Mouse (Mus musculus): ENCODE data around the gene Tab1.
A peak's percentile ranks its signal among the peaks of the same experiment; 100 is the strongest.

The Tab1 gene

DNA sequence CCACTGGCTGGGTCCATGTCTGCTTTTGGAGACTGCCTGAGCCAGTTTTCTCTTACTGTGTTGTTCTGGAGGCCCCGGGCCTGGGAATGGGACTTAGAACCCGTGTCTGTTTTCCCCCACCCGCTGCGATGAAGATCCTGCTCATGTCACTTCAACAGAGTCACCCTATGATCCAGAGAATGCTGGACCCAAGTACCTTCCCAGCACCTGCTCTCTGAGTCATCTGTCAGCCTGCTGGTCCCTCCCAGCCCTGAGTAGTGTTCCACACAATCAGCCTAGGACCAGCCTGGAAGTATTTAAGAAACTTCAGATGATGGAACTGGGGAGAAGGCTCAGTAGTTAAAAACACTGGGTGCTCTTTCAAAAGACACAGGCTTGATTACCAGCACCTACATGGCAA, 30.8 kb downstream of the Tab1 start:
- no peak for DNase-seq

DNA sequence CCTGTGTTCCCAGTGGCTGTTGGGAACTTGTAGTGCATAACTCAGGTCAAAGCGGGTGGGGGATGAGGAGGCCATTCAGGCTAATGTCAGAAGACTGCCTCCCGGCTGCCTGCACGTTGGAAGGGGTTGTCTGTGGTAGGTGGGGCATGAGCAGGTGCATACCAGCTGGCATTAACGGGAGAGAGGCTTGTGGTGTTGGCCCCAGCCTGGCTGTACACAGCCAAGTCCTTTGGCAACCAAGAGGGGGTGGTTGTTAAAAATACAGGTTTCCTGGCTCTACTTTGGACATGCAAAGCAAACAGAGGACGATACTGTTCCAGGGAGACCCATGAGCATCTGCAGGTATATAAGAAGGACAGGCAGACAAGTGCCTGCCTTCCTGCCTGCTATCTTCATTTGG, 32.5 kb downstream of the Tab1 start:
- no peak for DNase-seq

DNA sequence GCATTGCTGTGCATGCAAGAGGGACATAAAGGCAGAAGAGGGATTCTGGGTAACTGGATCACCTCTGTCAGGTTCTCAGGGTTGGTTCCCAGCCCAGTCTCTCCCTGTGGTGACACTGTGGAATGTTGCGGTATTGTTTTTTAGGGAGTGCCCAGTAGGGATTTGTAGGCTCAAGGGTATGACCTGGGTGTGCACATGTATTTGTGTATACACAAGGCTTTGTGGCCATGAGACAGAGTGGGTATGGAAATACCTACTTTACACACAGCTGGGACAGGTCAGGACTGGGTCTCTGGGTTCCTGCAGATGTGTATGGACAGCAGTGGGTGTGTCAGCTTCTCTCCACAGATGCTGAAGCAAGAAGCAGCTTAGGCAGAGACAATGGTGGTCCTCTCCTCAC, 36.6 kb downstream of the Tab1 start:
- no peak for DNase-seq

GRCm38 (mm10) chr15:80170357-80170756, 37.4 kb downstream of the Tab1 start:
- no peak for DNase-seq

GRCm38 (mm10) chr15:80171286-80171685, 38.4 kb downstream of the Tab1 start:
- DNase-seq, result no peak

GRCm38 (mm10) chr15:80171791-80172190, 38.9 kb downstream of the Tab1 start:
- DNase-seq, result no peak

DNA sequence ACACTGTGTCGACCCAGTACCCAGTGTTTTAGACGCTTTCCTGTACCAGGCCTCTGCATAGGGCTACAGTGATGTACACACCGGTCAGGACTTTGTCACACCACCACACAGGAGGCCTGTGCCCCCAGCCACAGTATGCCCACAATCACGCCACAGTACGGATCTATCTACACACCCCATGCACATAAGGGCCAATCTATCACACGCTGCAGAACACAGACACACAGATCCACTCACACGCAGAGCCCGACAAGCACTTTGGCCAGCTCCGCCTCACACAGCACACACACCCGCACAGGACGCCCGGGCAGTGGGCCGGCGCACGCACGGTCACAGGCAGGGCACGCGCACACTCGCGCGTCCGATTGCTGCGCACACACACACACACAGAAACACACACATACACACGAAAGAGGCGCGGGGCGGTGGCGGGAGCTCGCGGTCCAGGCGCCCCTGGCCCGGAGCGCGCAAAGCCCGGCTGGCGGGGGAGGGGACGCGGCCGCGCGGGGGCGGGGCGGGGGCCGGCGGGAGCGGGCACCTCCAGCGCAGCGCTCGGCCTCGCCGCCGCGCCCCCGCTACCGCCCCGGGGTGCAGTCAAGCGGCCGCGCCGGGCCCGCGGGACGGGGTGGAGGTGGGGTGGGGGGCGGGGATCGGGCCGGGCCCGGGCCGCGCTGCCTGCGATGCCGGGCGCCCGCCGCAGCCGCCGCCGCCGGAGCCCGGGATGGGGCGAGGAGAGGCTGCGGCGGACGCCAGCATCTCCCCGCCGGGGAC, 40.3 kb downstream of the Tab1 start, which contains the start of gene Mgat3:
TSS of gene Mgat3 (plus strand) at position 721 of the 771 bp plus-strand sequence.
- DNase-seq, result no peak

DNA sequence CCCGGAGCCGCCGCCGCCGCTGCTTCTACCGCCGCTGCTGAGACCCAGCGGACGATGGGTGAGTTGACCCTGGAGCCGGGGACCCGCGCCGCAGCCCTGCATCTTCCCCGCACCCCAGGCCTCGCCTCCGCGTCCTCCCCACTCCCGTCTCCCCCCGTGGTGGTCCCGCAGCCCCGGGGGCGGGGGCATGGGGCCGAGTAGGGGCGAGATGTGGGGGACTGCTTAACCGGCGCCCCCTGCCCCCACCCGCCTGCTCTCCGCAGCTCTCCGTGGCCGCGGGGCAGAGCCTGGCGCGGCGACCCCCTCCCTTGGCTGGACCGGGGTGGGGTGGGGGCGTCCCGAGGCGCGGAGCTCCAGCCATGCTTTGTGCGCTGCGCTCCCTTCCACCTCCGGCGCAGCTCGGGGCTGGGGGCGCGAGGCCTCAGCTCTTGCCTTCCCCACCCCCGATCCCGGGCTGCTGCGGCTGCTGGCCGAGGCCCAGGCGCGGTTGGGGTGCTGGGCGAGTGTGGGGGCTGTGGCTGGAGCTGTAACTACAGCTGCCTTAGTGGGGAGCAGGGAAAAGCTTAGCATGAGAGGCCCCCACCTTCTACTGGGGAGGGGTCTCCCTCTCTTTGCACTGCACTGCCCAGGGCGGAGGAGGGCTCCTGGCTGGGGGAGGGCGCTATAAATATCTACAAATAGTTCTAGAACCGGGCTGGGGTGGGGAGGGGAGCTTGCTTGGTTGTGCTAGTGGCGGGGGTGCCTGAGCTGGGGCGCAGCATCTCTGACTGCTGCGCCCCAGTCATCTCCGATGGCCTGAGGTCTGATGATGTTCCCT, 41.1 kb downstream of the Tab1 start:
- DNase-seq, result no peak

- no peak for DNase-seq
Observed at GRCm38 (mm10) chr15:80174598-80174875, 41.6 kb downstream of the Tab1 start.

DNA sequence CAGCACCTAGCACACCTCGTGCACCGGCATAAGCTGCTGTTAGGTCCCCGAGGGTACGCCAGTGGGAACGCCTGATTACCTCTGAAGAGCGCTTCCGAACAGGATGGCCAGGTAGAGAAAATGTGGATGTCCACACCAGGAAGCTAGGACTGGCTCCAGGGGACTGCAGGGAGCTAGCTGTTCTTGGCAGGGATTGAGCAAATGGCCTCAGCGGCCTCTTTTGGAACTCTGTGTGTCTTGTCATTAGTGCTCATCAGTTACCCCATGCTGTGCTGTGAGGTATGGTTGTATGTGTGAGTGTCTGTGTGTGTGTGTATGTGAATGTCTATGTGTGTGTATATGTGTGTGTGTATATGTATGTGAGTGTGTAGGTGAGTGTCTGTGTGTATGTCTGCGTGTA, 42.4 kb downstream of the Tab1 start:
- no peak for DNase-seq

GRCm38 (mm10) chr15:80175756-80176155, 42.8 kb downstream of the Tab1 start:
- DNase-seq, result no peak

- no peak for DNase-seq
Observed at GRCm38 (mm10) chr15:80181561-80181960, 48.6 kb downstream of the Tab1 start.

- DNase-seq, result no peak
Observed at GRCm38 (mm10) chr15:80182072-80182700, 49.3 kb downstream of the Tab1 start.

DNA sequence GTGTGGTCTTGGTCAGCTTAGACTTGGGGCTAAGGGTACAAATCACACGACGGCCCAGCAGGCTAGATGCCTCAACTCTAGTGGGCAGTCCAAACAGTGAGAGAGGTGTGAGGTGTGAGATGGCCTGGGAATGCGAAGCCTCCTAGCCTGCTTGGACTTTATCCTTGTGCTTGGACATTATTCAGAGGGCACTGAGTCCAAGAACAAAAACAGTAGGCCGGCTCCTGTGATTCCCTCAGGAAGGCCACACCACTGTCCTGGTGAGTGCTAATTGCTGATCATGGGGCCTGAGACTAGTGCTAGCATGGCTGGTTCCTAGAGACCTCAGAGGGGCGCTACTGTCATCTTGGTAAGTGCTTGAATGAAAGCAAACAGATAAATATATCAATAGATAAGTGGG, 56.0 kb downstream of the Tab1 start:
- no peak for DNase-seq

- no peak for DNase-seq
Observed at GRCm38 (mm10) chr15:80190075-80190474, 57.1 kb downstream of the Tab1 start.

DNA sequence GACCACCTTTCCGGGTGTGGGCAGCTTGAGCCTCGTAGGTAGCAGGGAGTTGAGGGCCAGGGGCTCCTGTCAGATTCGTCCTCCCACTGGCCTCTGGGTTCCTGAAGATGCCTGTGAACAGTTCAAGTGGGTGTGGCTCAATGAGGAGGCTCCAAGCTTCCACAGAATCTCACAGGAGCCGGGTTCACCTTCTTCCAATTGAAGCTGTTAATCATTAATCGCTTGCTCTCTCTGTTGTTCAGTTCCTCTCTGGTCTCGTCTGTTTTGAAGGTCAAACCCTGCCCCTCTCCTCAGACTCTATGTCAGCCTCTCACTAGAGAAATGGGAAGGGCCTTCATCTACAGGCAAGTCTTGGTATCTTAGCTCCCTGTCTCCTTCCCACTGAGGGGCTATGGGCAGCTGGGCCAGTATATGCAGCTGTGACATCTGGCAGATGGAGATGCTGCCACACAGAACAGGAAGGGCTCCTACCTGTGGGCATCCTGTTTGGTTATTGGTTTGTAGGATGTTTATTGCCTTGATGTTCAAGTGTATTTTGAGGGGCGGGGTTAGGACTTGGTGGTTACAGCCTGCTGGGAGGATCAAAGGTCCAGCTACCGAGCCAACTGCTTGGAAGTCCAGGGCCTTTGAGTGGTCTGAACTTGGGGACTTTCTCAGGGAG, 58.8 kb downstream of the Tab1 start:
- DNase-seq, result no peak

DNA sequence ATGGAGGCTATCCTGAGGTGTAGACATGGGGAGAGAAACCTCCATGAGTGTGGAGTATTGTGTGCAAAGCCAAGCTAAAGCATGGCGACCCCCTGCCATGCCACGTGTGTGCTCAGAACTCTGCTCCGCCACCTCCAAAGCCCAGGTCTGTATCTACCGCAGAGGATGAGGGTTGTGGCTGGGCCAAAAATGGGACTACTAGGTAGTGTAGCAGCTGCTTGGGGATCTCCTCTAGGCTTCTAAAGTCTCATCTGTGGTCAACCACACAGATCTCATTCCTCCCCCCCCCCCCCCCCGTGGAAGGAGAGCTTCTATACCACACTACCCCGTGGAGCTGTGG, 59.3 kb downstream of the Tab1 start:
- no peak for DNase-seq

DNA sequence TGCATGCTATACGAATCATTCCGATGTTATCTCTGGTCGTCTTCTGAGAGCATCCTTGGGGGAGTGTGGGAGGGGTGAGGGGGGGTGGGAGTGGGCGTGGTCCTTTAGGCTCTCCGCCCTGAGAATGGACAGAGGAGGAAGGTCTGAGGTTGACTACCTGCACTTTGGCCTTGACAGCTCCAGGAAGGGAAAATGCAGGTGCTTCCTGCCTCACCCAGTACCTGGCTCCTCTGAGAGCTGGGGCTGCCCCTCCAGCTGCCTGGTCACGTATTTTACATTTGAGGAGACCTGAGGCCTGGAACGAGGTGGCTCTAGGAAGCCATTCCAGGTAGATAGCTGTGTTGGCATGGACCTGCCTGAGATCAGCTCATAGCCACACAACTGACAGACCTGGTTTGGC, 59.9 kb downstream of the Tab1 start:
- no peak for DNase-seq

- DNase-seq, result no peak
Observed at GRCm38 (mm10) chr15:80199556-80199955, 66.6 kb downstream of the Tab1 start.

DNA sequence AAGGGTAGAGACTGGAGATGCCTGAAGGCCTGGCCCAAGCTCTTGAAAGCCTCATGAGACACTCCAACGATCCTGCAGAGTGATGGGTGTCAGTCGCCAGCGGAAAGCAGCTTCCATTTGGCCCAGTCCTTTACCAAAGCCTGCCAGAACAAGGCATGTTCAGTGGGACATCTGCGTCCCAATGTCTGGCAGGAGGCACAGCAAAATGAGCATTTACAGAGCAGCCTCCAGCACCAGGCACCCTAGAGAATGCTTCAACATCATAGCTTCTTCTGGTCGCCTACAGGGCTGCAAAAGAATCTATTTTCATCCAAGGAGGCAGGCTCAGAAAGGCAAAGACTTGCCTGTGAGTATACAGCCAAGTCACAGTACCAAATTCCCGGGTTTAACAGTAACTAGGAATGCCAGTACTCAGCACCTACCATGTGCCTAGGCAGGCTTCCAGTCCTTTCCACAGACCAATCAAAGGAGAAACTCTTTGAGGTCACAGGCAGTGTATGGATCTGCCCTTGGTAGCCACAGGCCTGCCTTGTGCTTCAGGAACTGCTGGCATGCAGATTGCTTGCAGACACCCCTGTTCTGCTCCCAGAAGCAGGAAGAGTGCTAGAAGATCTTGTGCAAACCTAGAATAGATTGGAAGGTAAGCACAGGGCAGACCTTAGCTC, 69.3 kb downstream of the Tab1 start:
- DNase-seq, result no peak

- DNase-seq, result peak; percentile 49
Observed at GRCm38 (mm10) chr15:80203406-80203805, 70.5 kb downstream of the Tab1 start.

DNA sequence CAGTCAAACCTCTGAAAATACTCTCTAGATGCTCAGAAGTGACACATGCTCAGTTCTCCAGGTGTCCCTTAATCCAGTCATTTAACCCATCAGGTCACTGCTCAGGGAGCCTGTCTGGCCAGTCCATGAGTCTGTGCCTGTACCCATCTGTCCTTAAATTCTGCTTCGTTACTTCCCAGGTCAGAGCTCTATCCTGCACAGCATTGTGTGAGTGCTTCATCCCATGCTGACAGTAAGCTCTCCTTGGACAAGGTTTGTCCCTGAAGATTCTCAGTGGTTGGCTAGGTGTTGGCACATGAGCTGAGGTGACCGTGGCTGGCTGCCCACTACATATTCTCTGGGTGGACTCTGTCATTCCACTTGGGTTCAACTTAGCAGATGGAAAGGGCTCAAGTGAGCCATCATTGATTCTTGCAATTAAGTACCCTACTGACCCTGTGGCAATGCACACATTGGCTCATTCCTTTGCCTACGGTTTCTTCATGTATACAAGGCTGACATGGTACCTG, 73.2 kb downstream of the Tab1 start:
- no peak for DNase-seq

DNA sequence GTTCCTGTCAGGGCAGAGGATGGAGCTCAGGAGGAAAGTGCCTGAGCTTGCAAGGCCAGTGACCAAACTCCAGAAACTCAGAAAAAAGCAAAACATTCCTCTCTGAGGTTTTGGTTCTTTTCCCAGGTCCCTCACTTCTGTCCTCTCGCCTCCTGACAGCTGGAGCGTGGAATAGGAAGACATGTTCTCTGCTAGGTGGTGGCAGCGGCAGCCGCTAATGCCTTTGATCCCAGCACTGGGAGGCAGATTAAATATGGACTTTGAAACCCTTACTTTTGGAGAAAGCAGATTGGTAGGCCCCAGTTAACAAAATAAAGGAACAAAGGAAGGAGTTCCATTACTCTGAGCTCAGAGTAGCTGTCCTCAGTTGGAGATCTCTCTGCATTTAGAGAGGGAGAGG, 75.5 kb downstream of the Tab1 start:
- DNase-seq, result no peak
